Mouse (Mus musculus): ENCODE data around the gene Grm5. TPM values are rescaled to one million over a fixed set of nuclear protein-coding genes. Genes with fewer than 3 reads are reported as not detected.
A peak's percentile ranks its signal among the peaks of the same experiment; 100 is the strongest.

The Grm5 gene
- total RNA-seq, 2 experiments from 2014 or later, result not detected

GRCm38 (mm10) chr7:88129536-88130487, 545.8 kb downstream of the Grm5 start:
- ATAC-seq (replicated peaks; ENCODE audit: poor library complexity, severe bottlenecking), result peak; percentile 63

GRCm38 (mm10) chr7:88130488-88130849, 546.5 kb downstream of the Grm5 start:
- no peak for ATAC-seq (replicated peaks; ENCODE audit: poor library complexity, severe bottlenecking)

- no peak for ATAC-seq (replicated peaks; ENCODE audit: poor library complexity, severe bottlenecking)
Measured at GRCm38 (mm10) chr7:88159542-88160241, 575.7 kb downstream of the Grm5 start.

- ATAC-seq (replicated peaks; ENCODE audit: poor library complexity, severe bottlenecking), result no peak
Measured at GRCm38 (mm10) chr7:88161586-88161985, 577.6 kb downstream of the Grm5 start.

Other genes starting within 250 kb of the Grm5 start
- not detected in 2 replicates for gene Tyr, start 90.7 kb upstream of the Grm5 start, total RNA-seq (2014; fragmentation: Nextera tagmentation)
- gene Tyr, start 90.7 kb upstream of the Grm5 start, total RNA-seq (2017), result not detected in 2 replicates

All from granulocyte monocyte progenitor cell, adult 5-6 weeks (primary cell).